Mouse (Mus musculus): ENCODE measurements around the gene Pdlim7. TPM values are rescaled to one million over a fixed set of nuclear protein-coding genes. Genes with fewer than 3 reads are reported as not detected.

The Pdlim7 gene
- total and polyA plus RNA-seq, 3 experiments = 8.7 to 32.5 (median 11.2) TPM

- no peak overlapping the region for H3K9ac ChIP-seq (ENCODE audit: insufficient read depth, low read depth)
- peaks cover 2% of the 10 kb centered on the region; the same call in 1 of the 2 replicates for H3K79me2 ChIP-seq (replicated peaks; ENCODE audit: control insufficient read depth, extremely low read depth, insufficient read depth, poor library complexity, severe bottlenecking)
- H3K9me3 ChIP-seq (replicated peaks; ENCODE audit: low read length) = peaks cover 8% of the 10 kb centered on the region
- peaks cover 17 to 42% of the 10 kb centered on the region in 2 experiments for H3K4me1 ChIP-seq (ENCODE audit: control insufficient read depth in 1 of 2, insufficient read depth in 2 of 2)
- H3K36me3 ChIP-seq (replicated peaks in 1 of 2; ENCODE audit: control insufficient read depth in 1 of 2, insufficient read depth in 1 of 2, low read length in 1 of 2) = peaks cover 37 to 43% of the 10 kb centered on the region in 2 experiments
- TF ChIP-seq HCFC1 (IDR thresholded peaks at IDR 0.05; ENCODE audit: low read depth, low read length) (no peak), SIN3A (IDR thresholded peaks at IDR 0.05; ENCODE audit: low read length) (no peak), CHD1 (IDR thresholded peaks at IDR 0.05; ENCODE audit: low read depth, low read length) (no peak), POLR2A (IDR thresholded peaks at IDR 0.05; ENCODE audit: low read depth, low read length) (no peak), MEF2A (IDR thresholded peaks at IDR 0.05; ENCODE audit: borderline replicate concordance, low read depth, low read length) (no peak), MAX (IDR thresholded peaks at IDR 0.05; ENCODE audit: low read length) (no peak), MAFK (IDR thresholded peaks at IDR 0.05; ENCODE audit: insufficient replicate concordance, low read length) (no peak), ZKSCAN1 (IDR thresholded peaks at IDR 0.05; ENCODE audit: borderline replicate concordance, low read depth, low read length) (no peak), GABPA (IDR thresholded peaks at IDR 0.05; ENCODE audit: insufficient replicate concordance, low read depth, low read length) (no peak), MXI1 (IDR thresholded peaks at IDR 0.05; ENCODE audit: low read depth, low read length) (no peak), ZNF384 (IDR thresholded peaks at IDR 0.05; ENCODE audit: low read depth, low read length) (no peak), TBP (conservative IDR thresholded peaks at IDR 0.05; ENCODE audit: low read depth, low read length) (no peak), ZC3H11A (IDR thresholded peaks at IDR 0.05; ENCODE audit: low read depth, low read length) (no peak), IRF4 (IDR thresholded peaks at IDR 0.05; ENCODE audit: low read depth, low read length) (no peak), EP300 (IDR thresholded peaks at IDR 0.05; ENCODE audit: low read length) (no peak), USF2 (conservative IDR thresholded peaks at IDR 0.05; ENCODE audit: low read depth, low read length) (no peak), USF1 (IDR thresholded peaks at IDR 0.05; ENCODE audit: low read depth, low read length) (no peak), CTCF (conservative IDR thresholded peaks at IDR 0.05 in 1 of 2, IDR thresholded peaks at IDR 0.05 in 1 of 2; ENCODE audit: low read depth in 2 of 2, low read length in 2 of 2) (no peak)
- no peak for DNase-seq (ENCODE audit: extremely low read depth)
- H3K27me3 ChIP-seq (replicated peaks) = no peaks in the 10 kb centered on the region
- dilution Hi-C loops (cut with MboI; ENCODE audit: extremely low pct_ligation_motif_present, extremely low pct_unique_long_range_greater_than_20kb, low sequenced_read_pairs) (no loop called here), in situ Hi-C loops (cut with MboI; ENCODE audit: low pct_ligation_motif_present, low pct_unique_long_range_greater_than_20kb, low sequenced_read_pairs) (loop anchor here (5.0 kb wide), 1 partner anchor 117 kb away; no protein-coding TSS in a partner anchor)
- H3K4me3 ChIP-seq (replicated peaks in 1 of 3; ENCODE audit: low read depth in 2 of 3, low read length in 2 of 3, poor library complexity in 1 of 3) = no peak overlapping the region
- H3K27ac ChIP-seq (ENCODE audit: insufficient read depth, low read depth) = no peak overlapping the region
- no peak overlapping the region for H3K4me2 ChIP-seq (ENCODE audit: insufficient read depth, low read depth, poor library complexity, severe bottlenecking)
Observed at GRCm38 (mm10) chr13:55523951-55524600, 10.6 kb upstream of the Pdlim7 start.

DNA sequence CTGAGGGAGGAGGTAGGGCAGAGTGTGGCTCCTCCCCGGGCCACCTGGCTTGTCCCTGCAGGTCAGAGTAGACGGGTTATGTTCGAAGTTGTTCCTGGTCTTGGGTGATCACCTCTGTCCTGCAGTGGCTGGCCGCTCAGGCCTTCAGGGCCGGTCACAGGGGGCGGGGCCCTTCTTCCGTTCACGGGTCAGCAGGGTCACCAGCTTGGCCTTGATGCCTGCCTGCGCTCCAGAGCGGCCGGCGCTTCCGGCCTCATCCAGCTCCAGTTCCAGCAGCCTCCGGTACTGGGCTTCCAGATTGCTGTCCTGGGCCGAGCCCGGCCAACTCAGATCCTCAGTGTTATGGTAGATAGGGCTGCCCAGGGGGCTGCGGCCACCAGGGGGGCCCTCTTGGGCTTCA lies 9.8 kb upstream of the Pdlim7 start:
- dilution Hi-C loops (cut with MboI; ENCODE audit: extremely low pct_ligation_motif_present, extremely low pct_unique_long_range_greater_than_20kb, low sequenced_read_pairs) = no loop called here
- no peak overlapping the region for H3K27ac ChIP-seq (ENCODE audit: insufficient read depth, low read depth)
- peaks cover 17 to 36% of the 10 kb centered on the region in 2 experiments for H3K4me1 ChIP-seq (ENCODE audit: control insufficient read depth in 1 of 2, insufficient read depth in 2 of 2)
- H3K9me3 ChIP-seq (replicated peaks; ENCODE audit: low read length) = peaks cover 8% of the 10 kb centered on the region
- DNase-seq (ENCODE audit: extremely low read depth) = no peak
- no peak for TF ChIP-seq HCFC1 (IDR thresholded peaks at IDR 0.05; ENCODE audit: low read depth, low read length)
- no peak for TF ChIP-seq USF2 (conservative IDR thresholded peaks at IDR 0.05; ENCODE audit: low read depth, low read length)
- TF ChIP-seq CTCF (conservative IDR thresholded peaks at IDR 0.05 in 1 of 2, IDR thresholded peaks at IDR 0.05 in 1 of 2; ENCODE audit: low read depth in 2 of 2, low read length in 2 of 2) = no peak
- no peak for TF ChIP-seq SIN3A (IDR thresholded peaks at IDR 0.05; ENCODE audit: low read length)
- TF ChIP-seq POLR2AphosphoS2 (IDR thresholded peaks at IDR 0.05; ENCODE audit: low read depth, low read length) = no peak
- TF ChIP-seq TCF12 (IDR thresholded peaks at IDR 0.05; ENCODE audit: low read depth, low read length) = no peak
- no peak for TF ChIP-seq CHD1 (IDR thresholded peaks at IDR 0.05; ENCODE audit: low read depth, low read length)
- TF ChIP-seq POLR2A (IDR thresholded peaks at IDR 0.05; ENCODE audit: low read depth, low read length) = no peak
- no peak for TF ChIP-seq NELFE (IDR thresholded peaks at IDR 0.05; ENCODE audit: low read depth, low read length)
- TF ChIP-seq ZNF384 (IDR thresholded peaks at IDR 0.05; ENCODE audit: low read depth, low read length) = no peak
- no peak for TF ChIP-seq CHD2 (IDR thresholded peaks at IDR 0.05; ENCODE audit: low read length)
- no peak for TF ChIP-seq ZMIZ1 (IDR thresholded peaks at IDR 0.05; ENCODE audit: low read depth, low read length)
- no peak for TF ChIP-seq MAX (IDR thresholded peaks at IDR 0.05; ENCODE audit: low read length)
- TF ChIP-seq MAZ (IDR thresholded peaks at IDR 0.05; ENCODE audit: low read depth, low read length) = no peak
- no peak for TF ChIP-seq ZC3H11A (IDR thresholded peaks at IDR 0.05; ENCODE audit: low read depth, low read length)
- TF ChIP-seq KAT2A (IDR thresholded peaks at IDR 0.05; ENCODE audit: insufficient replicate concordance, low read length) = no peak
- TF ChIP-seq E2F4 (IDR thresholded peaks at IDR 0.05; ENCODE audit: insufficient replicate concordance, low read depth, low read length) = no peak
- TF ChIP-seq IRF4 (IDR thresholded peaks at IDR 0.05; ENCODE audit: low read depth, low read length) = no peak
- TF ChIP-seq MYC (IDR thresholded peaks at IDR 0.05; ENCODE audit: low read depth, low read length) = no peak
- in situ Hi-C loops (cut with MboI; ENCODE audit: low pct_ligation_motif_present, low pct_unique_long_range_greater_than_20kb, low sequenced_read_pairs) = loop anchor here (5.0 kb wide), 1 partner anchor 116 kb away; no protein-coding TSS in a partner anchor
- no peak overlapping the region for H3K9ac ChIP-seq (ENCODE audit: insufficient read depth, low read depth)
- H3K4me3 ChIP-seq (replicated peaks in 1 of 3; ENCODE audit: low read depth in 2 of 3, low read length in 2 of 3, poor library complexity in 1 of 3) = no peak overlapping the region
- no peak overlapping the region for H3K4me2 ChIP-seq (ENCODE audit: insufficient read depth, low read depth, poor library complexity, severe bottlenecking)
- H3K79me2 ChIP-seq (replicated peaks; ENCODE audit: control insufficient read depth, extremely low read depth, insufficient read depth, poor library complexity, severe bottlenecking) = peaks cover 2% of the 10 kb centered on the region; the same call in 1 of the 2 replicates
- H3K36me3 ChIP-seq (replicated peaks in 1 of 2; ENCODE audit: control insufficient read depth in 1 of 2, insufficient read depth in 1 of 2, low read length in 1 of 2) = peaks cover 37 to 43% of the 10 kb centered on the region in 2 experiments
- no peaks in the 10 kb centered on the region for H3K27me3 ChIP-seq (replicated peaks)

Data from CH12.LX (cell line).